Mouse (Mus musculus) 416B (cell line): ENCODE data around the gene Msmb.
"Not testable (repeated sequence)": the region's sequence is repeated elsewhere in the genome, so short reads cannot be mapped to it uniquely, and the experiment has no call there.

ENCODE experiments used
- DNase-seq: peaks from one replicate; pipeline ENCODE4 v3.0.0; 2011; ENCODE audit warnings: low read depth

The Msmb gene

DNA sequence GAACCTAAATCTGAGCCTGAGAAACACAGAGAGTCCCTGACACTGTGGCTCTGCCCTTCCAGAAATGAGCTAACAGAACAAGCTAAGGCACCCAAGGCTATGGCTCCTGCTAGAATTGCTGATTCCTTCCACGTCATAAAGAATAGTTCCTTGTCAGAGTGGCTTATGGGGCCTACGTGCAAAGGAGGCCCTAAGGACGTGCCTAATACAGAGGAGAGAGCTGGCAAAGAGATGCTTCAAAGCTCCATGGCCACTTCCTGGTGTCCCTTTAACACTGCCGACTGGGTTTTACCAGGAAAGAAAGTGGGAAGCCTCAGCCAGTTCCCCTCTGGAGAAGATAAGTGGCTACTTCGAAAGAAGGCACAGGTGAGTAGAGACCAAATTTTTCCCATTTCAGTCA, 34.8 kb downstream of the Msmb start:
- DNase-seq: not testable (repeated sequence)

DNA sequence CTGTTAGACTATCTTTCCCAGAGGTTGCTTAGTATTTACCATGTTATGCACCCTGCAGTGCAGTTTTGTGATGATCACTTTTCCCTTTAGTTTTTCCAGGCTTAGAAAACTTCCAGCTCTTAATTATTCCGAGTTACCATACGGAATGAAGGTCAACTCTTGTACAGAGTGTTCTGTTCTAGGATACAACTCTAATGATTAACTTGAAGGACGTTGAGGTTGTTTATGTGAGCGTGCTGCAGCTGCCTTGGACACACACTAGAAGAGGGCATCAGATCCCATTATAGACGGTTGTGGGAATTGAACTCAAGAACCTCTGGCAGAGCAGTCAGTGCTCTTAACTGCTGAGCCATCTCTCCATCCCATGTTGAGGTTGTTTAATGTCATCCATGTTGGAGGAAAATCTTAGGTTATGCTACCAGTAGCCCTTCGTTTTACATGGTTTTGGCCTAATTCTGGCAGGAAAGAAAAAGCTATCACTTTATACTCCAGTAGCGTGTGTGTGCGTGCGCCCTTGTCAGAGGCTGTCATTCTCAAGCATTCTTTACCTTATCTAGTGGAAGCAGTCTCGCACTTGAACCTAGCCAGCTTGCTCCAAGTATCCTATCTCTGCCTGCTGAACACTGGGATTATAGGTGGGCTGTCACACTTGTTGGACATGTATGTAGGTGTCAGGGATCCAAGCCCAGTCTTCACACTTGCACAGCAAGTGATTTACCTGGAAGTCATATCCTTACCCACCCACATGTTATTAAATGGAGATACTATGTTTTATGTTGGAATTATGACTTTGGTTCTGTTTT, 37.8 kb downstream of the Msmb start:
- DNase-seq: no peak

DNA sequence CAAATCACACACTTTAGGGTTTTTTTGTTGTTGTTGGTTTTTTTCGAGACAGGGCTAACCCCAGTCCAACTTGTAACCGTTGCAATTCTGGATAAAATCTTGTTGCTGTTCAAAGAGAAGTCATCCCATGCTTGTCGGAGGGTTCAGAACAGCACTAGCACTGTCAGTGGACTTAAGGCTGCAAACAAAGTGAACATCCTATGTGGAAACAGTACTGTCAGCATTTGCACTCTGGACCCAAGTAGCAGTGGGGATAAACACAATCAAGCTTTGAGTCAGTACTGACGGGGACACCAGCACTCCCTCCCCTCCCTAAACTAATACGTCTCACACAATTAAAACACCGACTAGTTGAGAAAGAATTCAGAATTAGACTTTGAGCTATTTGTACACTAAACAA, 39.0 kb downstream of the Msmb start:
- no peak for DNase-seq

DNA sequence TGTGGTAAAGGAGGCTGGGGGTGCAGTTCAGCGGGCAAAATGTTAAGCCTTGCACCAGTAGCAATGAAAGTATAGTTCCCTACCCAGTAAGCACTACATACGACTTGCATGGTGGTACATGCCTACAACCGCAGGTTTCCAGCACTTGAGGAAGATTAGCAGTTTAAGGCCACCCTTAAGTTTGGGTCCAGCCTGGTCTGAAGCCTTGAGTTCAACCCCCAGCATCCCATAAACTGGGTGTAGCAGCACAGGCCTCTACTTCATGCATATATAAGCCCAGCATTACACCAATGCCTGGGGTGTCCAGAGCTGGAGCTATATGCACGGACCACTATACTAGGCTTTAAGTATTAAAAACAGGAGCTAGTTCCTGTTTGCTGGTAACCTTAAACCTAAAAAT, 42.0 kb downstream of the Msmb start:
- no peak for DNase-seq

DNA sequence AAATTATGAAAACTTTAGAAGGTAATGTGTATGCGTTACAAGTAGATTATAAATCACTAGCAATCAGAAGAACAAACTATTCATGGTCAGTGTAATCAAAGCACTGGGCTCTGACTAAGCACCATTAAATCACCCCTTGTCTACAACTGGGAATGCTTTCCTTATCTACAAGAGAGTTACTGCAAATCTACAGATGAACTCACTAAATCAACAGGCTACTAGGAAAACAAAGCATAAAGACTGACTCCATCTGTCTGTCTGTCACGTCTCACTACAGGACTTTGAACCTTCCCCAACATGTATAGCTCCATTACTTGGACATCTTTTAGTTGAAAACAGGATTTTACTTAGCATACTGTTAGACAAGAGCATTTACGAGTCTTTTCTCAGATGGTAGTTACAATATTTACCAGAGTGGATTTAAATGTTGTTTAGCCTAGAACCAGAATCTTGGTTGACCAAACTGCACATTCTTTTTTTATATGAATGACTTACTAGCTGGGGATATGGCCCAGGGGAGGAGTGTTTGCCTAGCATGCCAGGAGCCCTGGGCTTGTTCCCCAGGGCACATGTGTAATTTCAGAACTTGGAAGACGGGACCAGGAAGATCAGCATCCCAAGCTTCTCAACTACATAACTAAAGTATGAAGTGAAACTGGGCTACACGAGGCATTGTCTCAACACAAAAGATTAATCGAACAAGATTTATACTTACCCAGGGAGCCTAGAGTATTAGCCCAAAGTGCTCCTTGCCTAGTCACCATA, 49.0 kb downstream of the Msmb start:
- no peak for DNase-seq

DNA sequence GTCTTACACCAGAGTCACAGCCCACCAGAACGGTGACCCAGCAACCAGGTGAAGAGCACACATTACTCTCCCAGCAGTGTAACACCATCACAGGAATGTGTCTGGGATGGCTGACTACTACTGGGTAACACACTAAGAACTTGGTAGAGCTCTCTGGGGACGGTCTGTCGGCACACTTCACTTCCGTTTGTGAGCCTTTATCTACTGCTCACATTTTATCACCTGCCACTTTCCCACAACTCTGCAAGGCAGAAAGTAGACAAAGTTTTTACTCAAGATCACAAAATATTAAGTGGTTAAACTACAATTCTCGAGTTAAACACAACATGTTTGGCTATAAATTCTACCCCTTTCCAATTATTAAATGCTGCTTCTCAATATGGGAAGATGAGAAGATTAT, 50.1 kb downstream of the Msmb start:
- DNase-seq: no peak

DNA sequence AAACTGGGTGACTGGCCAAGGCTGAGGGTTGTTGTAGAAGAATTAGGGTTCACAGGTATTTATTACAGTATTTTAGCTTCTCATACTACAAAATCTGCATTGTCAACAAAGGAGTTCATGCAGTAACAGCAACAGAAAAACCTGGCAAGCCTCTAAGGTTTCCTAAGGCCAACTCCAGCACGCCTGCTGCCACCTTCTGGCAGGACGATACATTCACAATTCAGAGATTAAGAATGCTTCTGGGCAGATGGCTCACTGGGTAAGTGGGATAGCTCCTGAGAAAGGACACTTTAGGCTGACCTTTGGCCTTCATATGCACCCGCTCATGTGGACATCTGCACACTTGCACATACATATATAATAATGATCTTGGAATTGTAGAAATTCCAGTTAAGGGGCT, 50.6 kb downstream of the Msmb start:
- DNase-seq: peak; percentile 82

DNA sequence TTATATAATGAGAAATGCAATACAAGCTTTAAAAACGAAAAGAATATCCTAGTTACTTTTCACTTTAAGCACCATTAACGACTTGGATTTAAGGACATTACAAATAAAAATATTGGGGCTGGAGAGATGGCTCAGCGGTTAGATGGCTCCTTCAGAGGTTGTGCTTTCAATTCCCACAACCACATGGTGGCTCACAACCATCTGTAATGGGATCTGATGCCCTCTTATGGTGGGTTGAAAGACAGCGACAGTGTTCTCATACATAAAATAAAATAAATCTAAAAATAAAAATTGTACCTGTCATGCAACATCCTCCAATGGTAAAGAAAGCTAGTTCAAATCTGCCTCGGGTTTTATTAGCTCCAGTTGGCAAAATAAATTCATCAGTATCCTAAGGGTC, 51.7 kb downstream of the Msmb start:
- DNase-seq: peak; percentile 59

DNA sequence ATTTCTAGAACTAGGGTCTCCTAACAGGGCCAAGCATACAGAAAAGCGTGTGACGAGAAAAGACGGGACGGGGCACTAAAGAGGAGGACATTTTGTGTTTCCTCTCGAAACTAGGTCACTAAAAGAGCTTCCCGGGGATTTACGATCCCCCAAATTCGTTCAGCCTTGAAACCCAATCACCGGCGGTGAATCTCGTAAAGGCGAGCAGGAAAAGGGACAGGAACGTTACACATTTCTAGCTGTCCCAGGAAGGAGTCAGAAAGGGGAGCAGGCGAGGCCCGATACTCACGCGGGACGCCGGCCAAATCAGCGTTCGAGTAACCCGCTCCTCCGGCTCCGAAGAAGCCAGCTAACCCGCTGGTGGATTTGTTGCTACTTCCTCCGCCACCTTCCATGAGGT, 59.5 kb downstream of the Msmb start:
- peak; percentile 54 for DNase-seq

DNA sequence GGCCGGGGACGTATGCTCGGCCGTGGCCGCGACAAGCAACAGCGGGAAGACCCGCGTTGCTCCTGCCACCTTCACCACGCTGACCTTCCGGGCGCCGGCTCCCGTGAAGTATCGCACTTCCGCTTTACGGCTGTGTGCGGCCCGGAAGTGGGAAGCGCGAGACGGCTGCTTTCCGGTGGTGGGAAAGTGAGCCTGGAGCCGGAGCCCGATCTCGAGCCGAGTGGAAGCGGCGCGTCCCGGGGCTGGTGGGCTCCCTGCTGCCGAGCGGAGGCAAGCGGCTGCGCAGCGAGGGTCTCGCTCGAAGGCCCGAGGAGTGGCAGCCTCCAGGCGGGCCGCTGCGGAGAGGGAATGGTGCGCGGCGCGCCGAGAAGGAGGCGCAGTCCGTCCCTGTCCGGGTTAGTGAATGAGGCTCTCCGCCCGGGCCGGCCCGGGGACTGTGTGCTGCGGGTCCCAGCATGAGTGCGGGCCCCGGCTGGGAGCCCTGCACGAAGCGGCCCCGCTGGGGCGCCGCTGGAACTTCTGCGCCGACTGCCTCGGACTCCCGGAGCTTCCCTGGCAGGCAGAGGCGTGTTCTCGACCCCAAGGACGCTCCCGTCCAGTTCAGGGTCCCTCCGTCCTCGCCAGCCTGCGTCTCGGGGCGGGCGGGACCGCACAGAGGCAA, 60.1 kb downstream of the Msmb start, which contains the start of the genes Timm23 and Parg:
TSS of gene Timm23 (minus strand) at position 108 of the 661 bp plus-strand sequence.
TSS of gene Parg (plus strand) at position 159 of the 661 bp plus-strand sequence.
- DNase-seq: peak; percentile 88
